Mouse (Mus musculus): ENCODE data around the gene Fyn. TPM values are rescaled to one million over a fixed set of nuclear protein-coding genes. Genes with fewer than 3 reads are reported as not detected.

Fyn gene
- polyA plus RNA-seq, 1 experiment from 2014 or later, result 36.0 TPM

GRCm38 (mm10) chr10:39458766-39459699 is 90.4 kb downstream of the Fyn start:
- Histone ChIP-seq H3K4me3 (ENCODE audit: low read depth, low read length) (no peak overlapping the region), H3K27me3 (replicated peaks; ENCODE audit: control insufficient read depth, insufficient read depth, low read length) (no peaks in the 10 kb centered on the region), H3K9me3 (ENCODE audit: control insufficient read depth, low read length) (no peaks in the 10 kb centered on the region), H3K4me1 (replicated peaks; ENCODE audit: control insufficient read depth, insufficient read depth, low read length) (peaks cover 34% of the 10 kb centered on the region), H3K27ac (ENCODE audit: low read depth) (0 out of 2 replicates have a peak overlapping the region, but pooled peaks have one; percentile 38), H3K36me3 (ENCODE audit: control insufficient read depth, insufficient read depth, low read length) (no peaks in the 10 kb centered on the region; the same call in 1 of the 2 replicates), H3K9ac (ENCODE audit: low read length) (no peak overlapping the region), H3K4me2 (ENCODE audit: low read length) (no peak overlapping the region)
- ATAC-seq (replicated peaks; ENCODE audit: low FRiP score, low TSS enrichment, low read depth) (peak; percentile 56), DNase-seq (ENCODE audit: low spot score) (no peak)
- WGBS, result 58% methylated on average over 13 of the region's 13 CpGs

- H3K4me2 ChIP-seq (ENCODE audit: low read length), result no peak overlapping the region
- H3K27ac ChIP-seq (ENCODE audit: low read depth), result no peak overlapping the region
- H3K9me3 ChIP-seq (ENCODE audit: control insufficient read depth, low read length), result no peaks in the 10 kb centered on the region
- H3K4me1 ChIP-seq (replicated peaks; ENCODE audit: control insufficient read depth, insufficient read depth, low read length), result peaks cover 30% of the 10 kb centered on the region
- no peaks in the 10 kb centered on the region for H3K27me3 ChIP-seq (replicated peaks; ENCODE audit: control insufficient read depth, insufficient read depth, low read length)
- H3K4me3 ChIP-seq (ENCODE audit: low read depth, low read length), result no peak overlapping the region
- no peak overlapping the region for H3K9ac ChIP-seq (ENCODE audit: low read length)
- no peaks in the 10 kb centered on the region; the same call in 1 of the 2 replicates for H3K36me3 ChIP-seq (ENCODE audit: control insufficient read depth, insufficient read depth, low read length)
- WGBS, result 75% methylated on average over 2 of the region's 2 CpGs
- ATAC-seq (replicated peaks; ENCODE audit: low FRiP score, low TSS enrichment, low read depth) (no peak), DNase-seq (ENCODE audit: low spot score) (no peak)
Measured at GRCm38 (mm10) chr10:39460621-39461020, 92.0 kb downstream of the Fyn start.

- Histone ChIP-seq H3K4me2 (ENCODE audit: low read length) (no peak overlapping the region), H3K27me3 (replicated peaks; ENCODE audit: control insufficient read depth, insufficient read depth, low read length) (no peaks in the 10 kb centered on the region), H3K4me3 (ENCODE audit: low read depth, low read length) (no peak overlapping the region), H3K9me3 (ENCODE audit: control insufficient read depth, low read length) (no peaks in the 10 kb centered on the region), H3K4me1 (replicated peaks; ENCODE audit: control insufficient read depth, insufficient read depth, low read length) (peaks cover 30% of the 10 kb centered on the region), H3K36me3 (ENCODE audit: control insufficient read depth, insufficient read depth, low read length) (no peaks in the 10 kb centered on the region), H3K9ac (ENCODE audit: low read length) (no peak overlapping the region), H3K27ac (ENCODE audit: low read depth) (no peak overlapping the region)
- no peak for DNase-seq (ENCODE audit: low spot score)
- ATAC-seq (replicated peaks; ENCODE audit: low FRiP score, low TSS enrichment, low read depth), result no peak
- 40% methylated on average over 5 of the region's 5 CpGs for WGBS
Measured at GRCm38 (mm10) chr10:39461909-39462308, 93.3 kb downstream of the Fyn start.

GRCm38 (mm10) chr10:39462711-39463110 is 94.1 kb downstream of the Fyn start:
- Histone ChIP-seq H3K36me3 (ENCODE audit: control insufficient read depth, insufficient read depth, low read length) (no peaks in the 10 kb centered on the region), H3K4me3 (ENCODE audit: low read depth, low read length) (no peak overlapping the region), H3K4me1 (replicated peaks; ENCODE audit: control insufficient read depth, insufficient read depth, low read length) (peaks cover 30% of the 10 kb centered on the region), H3K27me3 (replicated peaks; ENCODE audit: control insufficient read depth, insufficient read depth, low read length) (no peaks in the 10 kb centered on the region), H3K9me3 (ENCODE audit: control insufficient read depth, low read length) (no peaks in the 10 kb centered on the region), H3K4me2 (ENCODE audit: low read length) (no peak overlapping the region), H3K27ac (ENCODE audit: low read depth) (no peak overlapping the region), H3K9ac (ENCODE audit: low read length) (no peak overlapping the region)
- no peak for DNase-seq (ENCODE audit: low spot score)
- WGBS, result 28% methylated on average over 8 of the region's 8 CpGs
- peak; percentile 13; the same call in 1 of the 2 replicates for ATAC-seq (replicated peaks; ENCODE audit: low FRiP score, low TSS enrichment, low read depth)

GRCm38 (mm10) chr10:39464383-39464782 is 95.7 kb downstream of the Fyn start:
- no peaks in the 10 kb centered on the region for H3K27me3 ChIP-seq (replicated peaks; ENCODE audit: control insufficient read depth, insufficient read depth, low read length)
- H3K4me1 ChIP-seq (replicated peaks; ENCODE audit: control insufficient read depth, insufficient read depth, low read length), result peaks cover 14% of the 10 kb centered on the region
- ATAC-seq (replicated peaks; ENCODE audit: low FRiP score, low TSS enrichment, low read depth) (no peak), DNase-seq (ENCODE audit: low spot score) (no peak)
- WGBS, result 86% methylated on average over 5 of the region's 5 CpGs
- H3K36me3 ChIP-seq (ENCODE audit: control insufficient read depth, insufficient read depth, low read length), result no peaks in the 10 kb centered on the region
- no peak overlapping the region for H3K4me2 ChIP-seq (ENCODE audit: low read length)
- no peaks in the 10 kb centered on the region for H3K9me3 ChIP-seq (ENCODE audit: control insufficient read depth, low read length)
- no peak overlapping the region for H3K27ac ChIP-seq (ENCODE audit: low read depth)
- H3K4me3 ChIP-seq (ENCODE audit: low read depth, low read length), result no peak overlapping the region
- no peak overlapping the region for H3K9ac ChIP-seq (ENCODE audit: low read length)

GRCm38 (mm10) chr10:39467317-39467716 is 98.7 kb downstream of the Fyn start:
- no peak overlapping the region for H3K4me3 ChIP-seq (ENCODE audit: low read depth, low read length)
- no peak for DNase-seq (ENCODE audit: low spot score)
- no peaks in the 10 kb centered on the region; the same call in 1 of the 2 replicates for H3K36me3 ChIP-seq (ENCODE audit: control insufficient read depth, insufficient read depth, low read length)
- 51% methylated on average over 6 of the region's 6 CpGs for WGBS
- no peak overlapping the region for H3K9ac ChIP-seq (ENCODE audit: low read length)
- no peak overlapping the region for H3K4me2 ChIP-seq (ENCODE audit: low read length)
- no peaks in the 10 kb centered on the region for H3K27me3 ChIP-seq (replicated peaks; ENCODE audit: control insufficient read depth, insufficient read depth, low read length)
- peaks cover 14% of the 10 kb centered on the region for H3K4me1 ChIP-seq (replicated peaks; ENCODE audit: control insufficient read depth, insufficient read depth, low read length)
- no peak for ATAC-seq (replicated peaks; ENCODE audit: low FRiP score, low TSS enrichment, low read depth)
- H3K27ac ChIP-seq (ENCODE audit: low read depth), result peak overlapping the region; percentile 38; the same call in 1 of the 2 replicates
- H3K9me3 ChIP-seq (ENCODE audit: control insufficient read depth, low read length), result no peaks in the 10 kb centered on the region

GRCm38 (mm10) chr10:39467821-39468220 is 99.2 kb downstream of the Fyn start:
- no peak for DNase-seq (ENCODE audit: low spot score)
- no peak overlapping the region for H3K4me3 ChIP-seq (ENCODE audit: low read depth, low read length)
- peak overlapping the region; percentile 38 for H3K27ac ChIP-seq (ENCODE audit: low read depth)
- H3K27me3 ChIP-seq (replicated peaks; ENCODE audit: control insufficient read depth, insufficient read depth, low read length), result no peaks in the 10 kb centered on the region
- WGBS, result 91% methylated on average over 7 of the region's 7 CpGs
- ATAC-seq (replicated peaks; ENCODE audit: low FRiP score, low TSS enrichment, low read depth), result no peak
- no peaks in the 10 kb centered on the region; the same call in 1 of the 2 replicates for H3K36me3 ChIP-seq (ENCODE audit: control insufficient read depth, insufficient read depth, low read length)
- H3K4me1 ChIP-seq (replicated peaks; ENCODE audit: control insufficient read depth, insufficient read depth, low read length), result peaks cover 10% of the 10 kb centered on the region
- H3K9ac ChIP-seq (ENCODE audit: low read length), result no peak overlapping the region
- H3K9me3 ChIP-seq (ENCODE audit: control insufficient read depth, low read length), result no peaks in the 10 kb centered on the region
- no peak overlapping the region for H3K4me2 ChIP-seq (ENCODE audit: low read length)

- DNase-seq (ENCODE audit: low spot score) (no peak), ATAC-seq (replicated peaks; ENCODE audit: low FRiP score, low TSS enrichment, low read depth) (no peak)
- no peak overlapping the region for H3K9ac ChIP-seq (ENCODE audit: low read length)
- H3K27ac ChIP-seq (ENCODE audit: low read depth), result no peak overlapping the region
- H3K4me3 ChIP-seq (ENCODE audit: low read depth, low read length), result no peak overlapping the region
- peaks cover 8% of the 10 kb centered on the region for H3K4me1 ChIP-seq (replicated peaks; ENCODE audit: control insufficient read depth, insufficient read depth, low read length)
- no peak overlapping the region for H3K4me2 ChIP-seq (ENCODE audit: low read length)
- H3K27me3 ChIP-seq (replicated peaks; ENCODE audit: control insufficient read depth, insufficient read depth, low read length), result no peaks in the 10 kb centered on the region
- WGBS, result 79% methylated on average over 3 of the region's 3 CpGs
- no peaks in the 10 kb centered on the region; the same call in 1 of the 2 replicates for H3K36me3 ChIP-seq (ENCODE audit: control insufficient read depth, insufficient read depth, low read length)
- H3K9me3 ChIP-seq (ENCODE audit: control insufficient read depth, low read length), result no peaks in the 10 kb centered on the region
Measured at GRCm38 (mm10) chr10:39468576-39468975, 99.9 kb downstream of the Fyn start.

Data from intestine, embryonic 14.5 days (tissue).